Mouse (Mus musculus) limb, embryonic 14.5 days (tissue): Measurements from ENCODE around the gene Skor1. TPM values are rescaled to one million over a fixed set of nuclear protein-coding genes. Genes with fewer than 3 reads are reported as not detected.

Experiments
- ATAC-seq: fragments of 200-750 bp; cut with Nextera tagmentation; 2 replicates; pipeline ENCODE4 v1.8.0; 2017; ENCODE audit warnings: low read depth, moderate number of reproducible peaks, moderate TSS enrichment; ENCODE audit not compliant: low FRiP score
- DNase-seq: peaks from one replicate; pipeline ENCODE4 v3.0.0-alpha.2; 2015; ENCODE audit warnings: low spot score
- H3K27ac ChIP-seq: fragments of 300-500 bp; sonication (generic); replicated peaks from 2 replicates; pipeline ENCODE4 v1.5.1; 2014; ENCODE audit warnings: low read depth, mild to moderate bottlenecking, low read length, moderate library complexity, mixed read lengths
- H3K27me3 ChIP-seq: fragments of 300-500 bp; sonication (generic); 2 replicates; pipeline ENCODE4 v1.6.1; 2014; ENCODE audit warnings: low read length, mixed read lengths; ENCODE audit not compliant: control insufficient read depth, insufficient read depth
- H3K36me3 ChIP-seq: fragments of 300-500 bp; sonication (generic); 2 replicates; pipeline ENCODE4 v1.6.1; 2014; ENCODE audit warnings: mild to moderate bottlenecking, low read length, moderate library complexity, mixed read lengths; ENCODE audit not compliant: control insufficient read depth, insufficient read depth
- H3K4me1 ChIP-seq: fragments of 300-500 bp; sonication (generic); 2 replicates; pipeline ENCODE4 v1.6.1; 2014; ENCODE audit warnings: antibody characterized with exemption, low read length, mixed read lengths; ENCODE audit not compliant: control insufficient read depth, insufficient read depth
- H3K4me2 ChIP-seq: fragments of 300-500 bp; sonication (generic); replicated peaks from 2 replicates; pipeline ENCODE4 v1.6.1; 2014; ENCODE audit warnings: low read depth, mild to moderate bottlenecking, low read length, moderate library complexity; ENCODE audit not compliant: severe bottlenecking
- H3K4me3 ChIP-seq: fragments of 300-500 bp; sonication (generic); replicated peaks from 2 replicates; pipeline ENCODE4 v1.5.1; 2014; ENCODE audit warnings: low read length
- H3K9ac ChIP-seq: fragments of 300-500 bp; sonication (generic); 2 replicates; pipeline ENCODE4 v1.6.1; 2014; ENCODE audit warnings: mild to moderate bottlenecking, low read depth, low read length, moderate library complexity; ENCODE audit not compliant: severe bottlenecking
- H3K9me3 ChIP-seq: fragments of 300-500 bp; sonication (generic); 2 replicates; pipeline ENCODE4 v1.6.1; 2016; ENCODE audit warnings: low read length; ENCODE audit not compliant: control insufficient read depth
- POLR2A ChIP-seq: fragments of 200-500 bp; IDR thresholded peaks from 2 replicates; pipeline ENCODE4 v1.8.0; 2012; ENCODE audit warnings: inconsistent platforms, mild to moderate bottlenecking, moderate library complexity, borderline replicate concordance; ENCODE audit not compliant: insufficient read depth, insufficient read length; ENCODE audit errors: extremely low read depth
- WGBS: fragments of 180-500 bp; shearing (Covaris S2); extraction: QIAGEN DNeasy Blood & Tissue Kit; methylation state at CpG from one replicate; pipeline ENCODE4 v1.1.7; 2014; 5-methylcytosine and 5-hydroxymethylcytosine counted together
- polyA plus RNA-seq, 2 experiments: library from polyadenylated mRNA; depleted of rRNA in 1 of 2; stranded (reverse) in 1 of 2; unstranded in 1 of 2; fragments of >200 nt; fragmentation: Nextera tagmentation in 1 of 2; extraction: Ambion mirVana in 1 of 2; gene quantifications; 2 replicates each; pipeline versions ENCODE4 v1.2.1 to v1.2.3; 2012 to 2014

The Skor1 gene
- polyA plus RNA-seq, 2 experiments, result 0.11 TPM; not detected in 1

DNA sequence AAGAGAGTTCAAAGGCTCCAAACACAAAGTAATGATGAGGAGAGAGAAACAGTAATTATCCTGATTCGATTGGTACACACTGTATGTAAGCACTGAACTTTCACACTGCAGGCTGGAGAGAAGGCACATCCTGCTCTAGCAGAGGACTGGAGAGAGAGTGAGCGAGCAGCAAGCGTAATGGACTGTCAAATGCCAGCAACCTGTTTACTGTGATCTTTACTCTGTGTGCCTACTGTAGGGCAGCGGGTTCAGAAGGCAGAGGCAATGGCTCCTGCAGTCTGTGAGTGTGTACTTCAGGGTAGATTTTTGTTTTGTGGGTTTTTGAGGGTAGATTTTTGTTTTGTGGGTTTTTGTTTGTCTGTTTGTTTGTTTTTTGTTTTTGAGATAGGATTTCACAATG lies 49.9 kb downstream of the Skor1 start:
- no peaks in the 10 kb centered on the region for H3K36me3 ChIP-seq
- no peaks in the 10 kb centered on the region for H3K9me3 ChIP-seq
- no peak overlapping the region for H3K4me3 ChIP-seq
- no peaks in the 10 kb centered on the region for H3K27me3 ChIP-seq
- 0 out of 2 replicates have a peak overlapping the region, but pooled peaks have one; percentile 35 for H3K27ac ChIP-seq
- H3K9ac ChIP-seq, result no peak overlapping the region
- ATAC-seq, result no peak
- no peak for TF ChIP-seq POLR2A
- 69% methylated on average over 4 of the region's 4 CpGs for WGBS
- DNase-seq, result no peak
- no peak overlapping the region for H3K4me2 ChIP-seq
- peaks cover 10% of the 10 kb centered on the region for H3K4me1 ChIP-seq

DNA sequence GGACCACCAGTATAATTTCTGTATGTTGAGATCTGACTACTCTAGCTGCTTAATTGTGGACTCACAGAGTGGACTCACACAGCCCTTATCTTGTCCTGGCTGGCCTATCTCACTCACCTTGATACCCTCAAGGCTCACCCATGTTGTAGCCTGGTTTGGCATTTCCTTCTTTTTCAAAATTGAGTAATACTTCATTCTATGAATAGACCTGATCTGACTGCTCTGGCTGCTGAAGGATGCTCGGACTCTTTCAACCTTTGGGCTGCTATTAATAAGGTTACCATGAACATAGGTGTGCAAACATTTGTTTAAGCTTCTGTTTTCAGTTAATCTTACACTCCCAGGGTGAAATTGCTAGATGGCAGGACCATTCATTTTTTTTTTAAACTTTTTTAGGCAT lies 51.6 kb downstream of the Skor1 start:
- H3K27me3 ChIP-seq, result no peaks in the 10 kb centered on the region
- H3K36me3 ChIP-seq, result no peaks in the 10 kb centered on the region
- TF ChIP-seq POLR2A, result no peak
- H3K9me3 ChIP-seq, result no peaks in the 10 kb centered on the region
- ATAC-seq (no peak), DNase-seq (no peak)
- WGBS, result 89% methylated on average over 1 of the region's 1 CpGs
- H3K9ac ChIP-seq, result no peak overlapping the region
- peaks cover 18% of the 10 kb centered on the region for H3K4me1 ChIP-seq
- no peak overlapping the region for H3K4me2 ChIP-seq
- no peak overlapping the region for H3K4me3 ChIP-seq
- no peak overlapping the region for H3K27ac ChIP-seq

DNA sequence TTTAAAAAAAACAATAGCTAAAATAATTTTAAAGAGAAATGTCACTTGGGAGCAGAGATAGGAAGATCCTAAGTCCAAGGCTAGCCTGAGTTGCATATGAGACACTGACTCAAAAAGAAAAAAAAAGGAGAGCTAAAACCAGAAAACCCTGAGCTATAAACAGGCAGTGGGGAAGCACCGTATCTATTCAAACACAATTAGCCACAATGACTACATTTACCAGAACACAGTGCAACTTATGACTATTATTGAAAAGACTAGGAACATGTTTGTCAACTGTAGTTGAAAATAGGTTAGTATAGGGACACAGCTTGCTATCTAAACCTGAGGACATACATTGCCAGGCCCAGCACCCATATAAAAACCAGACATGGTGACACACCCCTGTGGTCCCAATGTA lies 54.7 kb downstream of the Skor1 start:
- Histone ChIP-seq H3K9me3 (no peaks in the 10 kb centered on the region), H3K27me3 (no peaks in the 10 kb centered on the region), H3K36me3 (no peaks in the 10 kb centered on the region), H3K9ac (no peak overlapping the region), H3K4me1 (peaks cover 30% of the 10 kb centered on the region), H3K4me3 (no peak overlapping the region), H3K27ac (no peak overlapping the region), H3K4me2 (no peak overlapping the region)
- no peak for TF ChIP-seq POLR2A
- 85% methylated on average over 1 of the region's 1 CpGs for WGBS
- no peak for ATAC-seq
- no peak for DNase-seq

DNA sequence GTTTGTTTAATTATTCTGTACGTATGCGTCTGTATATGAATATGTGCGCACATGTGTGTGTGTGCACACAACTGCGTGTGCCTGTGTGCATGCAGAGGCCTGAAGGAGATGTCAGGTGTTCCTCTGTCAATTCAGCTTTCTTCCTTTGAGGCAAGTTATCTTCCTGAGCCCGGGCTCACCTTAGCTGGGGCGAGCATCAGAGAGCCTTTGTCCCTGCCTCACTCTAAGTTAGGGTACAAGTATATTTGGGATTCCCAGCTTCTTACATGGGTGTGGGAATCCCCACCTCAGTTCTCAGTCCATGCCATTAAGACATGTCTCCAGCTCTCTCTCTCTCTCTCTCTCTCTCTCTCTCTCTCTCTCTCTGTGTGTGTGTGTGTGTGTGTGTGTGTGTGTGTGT lies 56.2 kb downstream of the Skor1 start:
- H3K4me1 ChIP-seq, result peaks cover 25% of the 10 kb centered on the region
- H3K9me3 ChIP-seq, result no peaks in the 10 kb centered on the region
- TF ChIP-seq POLR2A, result no peak
- peak overlapping the region; percentile 17 for H3K4me3 ChIP-seq
- ATAC-seq (no peak), DNase-seq (no peak)
- no peaks in the 10 kb centered on the region for H3K36me3 ChIP-seq
- peak overlapping the region; percentile 84 for H3K27ac ChIP-seq
- H3K9ac ChIP-seq, result peak overlapping the region; percentile 43; the same call in 1 of the 2 replicates
- H3K27me3 ChIP-seq, result no peaks in the 10 kb centered on the region
- 4% methylated on average over 6 of the region's 6 CpGs for WGBS
- peak overlapping the region; percentile 46 for H3K4me2 ChIP-seq

DNA sequence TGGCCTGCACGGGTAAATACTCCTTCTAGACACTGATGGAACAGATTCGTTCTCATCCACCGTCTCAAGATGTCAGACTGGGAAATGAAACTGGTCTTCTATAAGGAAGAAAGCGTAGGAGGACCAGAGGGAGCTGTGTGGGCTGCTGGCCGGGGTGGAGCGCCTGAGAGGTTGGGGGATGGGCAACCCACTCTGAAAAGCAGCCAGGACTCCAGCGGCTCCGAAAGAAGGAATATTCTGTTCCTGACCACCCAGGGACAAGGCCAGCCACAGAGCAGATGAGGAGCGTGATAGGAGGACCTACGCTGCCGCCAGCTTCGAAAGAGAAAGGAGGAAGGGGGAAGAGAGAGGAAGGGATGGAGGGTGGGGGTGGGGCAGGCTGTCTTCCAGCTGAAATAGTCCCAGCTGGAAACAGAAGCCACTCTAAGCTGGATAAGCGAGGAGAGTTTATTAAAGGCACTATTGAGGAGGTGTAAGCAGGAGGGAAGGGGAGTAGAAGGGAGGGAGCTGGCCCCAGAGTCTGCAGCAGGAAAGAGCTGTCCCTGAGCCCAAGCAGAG lies 56.7 kb downstream of the Skor1 start:
- H3K27me3 ChIP-seq, result no peaks in the 10 kb centered on the region
- no peaks in the 10 kb centered on the region for H3K9me3 ChIP-seq
- peaks cover 25% of the 10 kb centered on the region for H3K4me1 ChIP-seq
- H3K4me2 ChIP-seq, result peak overlapping the region; percentile 46
- peak overlapping the region; percentile 43; the same call in 1 of the 2 replicates for H3K9ac ChIP-seq
- H3K4me3 ChIP-seq, result peak overlapping the region; percentile 17
- ATAC-seq, result peak; percentile 87
- 1% methylated on average over 13 of the region's 13 CpGs for WGBS
- no peaks in the 10 kb centered on the region for H3K36me3 ChIP-seq
- no peak for TF ChIP-seq POLR2A
- peak overlapping the region; percentile 84 for H3K27ac ChIP-seq
- DNase-seq, result peak; percentile 81
